In the genomic region with DNA sequence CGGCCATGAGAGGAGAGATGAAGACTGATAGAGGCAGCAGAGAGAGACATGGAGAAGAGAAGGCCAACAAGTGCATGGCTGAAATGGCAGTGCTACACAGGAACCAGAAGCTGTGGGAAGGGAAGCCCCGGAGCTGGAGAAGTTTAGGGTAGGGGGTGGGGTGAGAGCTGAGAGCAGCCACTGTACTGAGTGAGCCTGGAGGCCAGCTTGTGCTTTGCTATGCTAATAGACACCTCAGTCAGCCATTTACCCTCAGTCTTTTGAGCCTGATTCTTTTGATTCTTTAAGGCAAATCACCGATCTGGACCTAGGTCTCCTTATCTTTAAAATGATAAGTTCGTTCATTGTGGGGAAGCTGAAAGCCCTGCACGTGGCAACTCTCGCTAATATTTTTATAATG, we compare ENCODE assay signal across 12 mouse cellular contexts.
A peak's percentile ranks its signal among the peaks of the same experiment; 100 is the strongest.
DNase-seq lines count a peak whose midpoint lies in the region; ATAC-seq and TF ChIP-seq lines count a peak whose summit lies in the region.
"Had no signal": no experiment of that assay in that cellular context is flagged by ENCODE, and none has a peak within 500 bp of the region (broad histone marks: within the 10 kb centered on the region; RNA-seq: fewer than 3 reads in every experiment).

No protein-coding gene starts in this region.

- TF ChIP-seq CTCF in lung, embryonic 14.5 days (IDR thresholded peaks at IDR 0.05; ENCODE audit: low read depth) = no peak
- no peak for TF ChIP-seq CTCF in brain, embryonic 14.5 days (IDR thresholded peaks at IDR 0.05; ENCODE audit: borderline replicate concordance, extremely low read depth, insufficient read depth, insufficient read length)

- H3K9ac ChIP-seq in heart, embryonic 14.5 days (ENCODE audit: low read length) = peak overlapping the region; percentile 48
- H3K9ac ChIP-seq in lung, embryonic 14.5 days = no peak overlapping the region
- H3K9ac ChIP-seq in limb, embryonic 14.5 days (ENCODE audit: low read depth, low read length, severe bottlenecking) = no peak overlapping the region
- H3K9ac ChIP-seq: liver, postnatal 0 days had no signal

- no peaks in the 10 kb centered on the region for H3K36me3 ChIP-seq in heart, embryonic 14.5 days (ENCODE audit: control insufficient read depth, insufficient read depth, low read length)
- H3K36me3 ChIP-seq in lung, embryonic 14.5 days (ENCODE audit: insufficient read depth) = no peaks in the 10 kb centered on the region
- H3K36me3 ChIP-seq in limb, embryonic 14.5 days (ENCODE audit: control insufficient read depth, insufficient read depth, low read length) = no peaks in the 10 kb centered on the region
- H3K36me3 ChIP-seq: G1E had no signal

- no peak overlapping the region for H3K4me3 ChIP-seq in heart, embryonic 14.5 days (ENCODE audit: control insufficient read depth in 1 of 2, insufficient read depth in 1 of 2, low read depth in 1 of 2, low read length in 2 of 2)
- H3K4me3 ChIP-seq in lung, embryonic 14.5 days (ENCODE audit: low read depth, low read length) = no peak overlapping the region
- H3K4me3 ChIP-seq in limb, embryonic 14.5 days (replicated peaks; ENCODE audit: low read length) = no peak overlapping the region

- no peaks in the 10 kb centered on the region for H3K9me3 ChIP-seq in heart, embryonic 14.5 days (ENCODE audit: control insufficient read depth, low read length)
- H3K9me3 ChIP-seq in lung, embryonic 14.5 days (ENCODE audit: low read depth, low read length) = no peaks in the 10 kb centered on the region
- no peaks in the 10 kb centered on the region for H3K9me3 ChIP-seq in limb, embryonic 14.5 days (ENCODE audit: control insufficient read depth, low read length)
- H3K9me3 ChIP-seq: G1E had no signal

- TF ChIP-seq POLR2A in brain, embryonic 14.5 days (IDR thresholded peaks at IDR 0.05; ENCODE audit: borderline replicate concordance, extremely low read depth, insufficient read depth, insufficient read length, poor library complexity, severe bottlenecking) = no peak
- no peak for TF ChIP-seq POLR2A in limb, embryonic 14.5 days (IDR thresholded peaks at IDR 0.05; ENCODE audit: borderline replicate concordance, extremely low read depth, insufficient read depth, insufficient read length)

- DNase-seq in heart, postnatal 10 days = no peak
- DNase-seq in lung, embryonic 14.5 days = no peak
- DNase-seq in lung, adult 18-20 months = no peak
- peak; percentile 22 for DNase-seq in brain, embryonic 14.5 days (ENCODE audit: low read depth)
- no peak for DNase-seq in limb, embryonic 14.5 days (ENCODE audit: low spot score)
- no peak for DNase-seq in ovary, postnatal 10 days (ENCODE audit: low spot score)
- no peak for DNase-seq in layer of hippocampus, adult 11-12 months (ENCODE audit: low spot score)
- DNase-seq: adrenal gland, postnatal 10 days; liver, postnatal 0 days had no signal

- intact Hi-C loops in heart, postnatal 10 days (cut with DNase I) = no loop called here

- H3K27ac ChIP-seq in heart, embryonic 14.5 days (replicated peaks in 1 of 2; ENCODE audit: control insufficient read depth in 1 of 2, insufficient read depth in 1 of 2, low read depth in 2 of 2, low read length in 2 of 2) = peak overlapping the region; percentile 89 to 95
- peak overlapping the region; percentile 38; the same call in 1 of the 2 replicates for H3K27ac ChIP-seq in lung, embryonic 14.5 days (ENCODE audit: low read depth)
- H3K27ac ChIP-seq in limb, embryonic 14.5 days (replicated peaks; ENCODE audit: low read depth, low read length) = peak overlapping the region; percentile 58
- H3K27ac ChIP-seq: kidney, postnatal 0 days had no signal

- no peak for ATAC-seq in heart, embryonic 14.5 days (ENCODE audit: insufficient number of reproducible peaks, insufficient read depth, low FRiP score, low read depth)
- 0 out of 2 replicates have a peak, but pooled peaks have one; percentile 47 for ATAC-seq in lung, embryonic 14.5 days (ENCODE audit: insufficient read depth)
- ATAC-seq in limb, embryonic 14.5 days (ENCODE audit: low FRiP score, low read depth) = no peak
- ATAC-seq: liver, postnatal 0 days had no signal

- peaks cover 32 to 46% of the 10 kb centered on the region in 2 experiments for H3K4me1 ChIP-seq in heart, embryonic 14.5 days (ENCODE audit: control insufficient read depth in 2 of 2, insufficient read depth in 2 of 2, low read length in 2 of 2)
- no peaks in the 10 kb centered on the region for H3K4me1 ChIP-seq in lung, embryonic 14.5 days (ENCODE audit: insufficient read depth)
- peaks cover 19% of the 10 kb centered on the region for H3K4me1 ChIP-seq in limb, embryonic 14.5 days (ENCODE audit: control insufficient read depth, insufficient read depth, low read length)

- peak overlapping the region; percentile 51 for H3K4me2 ChIP-seq in heart, embryonic 14.5 days (ENCODE audit: low read length)
- no peak overlapping the region for H3K4me2 ChIP-seq in lung, embryonic 14.5 days
- H3K4me2 ChIP-seq in limb, embryonic 14.5 days (replicated peaks; ENCODE audit: low read depth, low read length, severe bottlenecking) = no peak overlapping the region; the same call in 1 of the 2 replicates

- 9% methylated on average over 6 of the region's 6 CpGs for WGBS in heart, embryonic 14.5 days
- 15% methylated on average over 6 of the region's 6 CpGs for WGBS in lung, embryonic 14.5 days
- WGBS in limb, embryonic 14.5 days = 23% methylated on average over 6 of the region's 6 CpGs

- H3K27me3 ChIP-seq in heart, embryonic 14.5 days (ENCODE audit: control insufficient read depth, insufficient read depth, low read length) = no peaks in the 10 kb centered on the region
- no peaks in the 10 kb centered on the region for H3K27me3 ChIP-seq in lung, embryonic 14.5 days (ENCODE audit: insufficient read depth, low read length)
- no peaks in the 10 kb centered on the region for H3K27me3 ChIP-seq in limb, embryonic 14.5 days (ENCODE audit: control insufficient read depth, insufficient read depth, low read length)

Comparison
In these comparisons a context has a peak if more than half of its experiments do, and no peak if none do; other contexts are left out.
1. H3K27ac ChIP-seq: peak in every context shown above with its lines; median percentile 92 in heart, embryonic 14.5 days; 58 in limb, embryonic 14.5 days; 38 in lung, embryonic 14.5 days.